Mouse (Mus musculus) thymus, adult 2 months (tissue): ENCODE results near the gene Akt1s1. TPM values are rescaled to one million over a fixed set of nuclear protein-coding genes. Genes with fewer than 3 reads are reported as not detected.

ENCODE experiments used
- DNase-seq: peaks from one replicate; pipeline ENCODE4 v3.0.0; 2021
- H3K27ac ChIP-seq: fragments of 200-500 bp; 2 replicates; pipeline ENCODE4 v1.5.1; 2012; ENCODE audit warnings: low read length, control low read depth; ENCODE audit not compliant: control insufficient read depth, insufficient read depth
- H3K27me3 ChIP-seq: fragments of 200-500 bp; 2 replicates; pipeline ENCODE4 v1.6.1; 2012; ENCODE audit warnings: mild to moderate bottlenecking, low read length, moderate library complexity, mixed read lengths; ENCODE audit not compliant: control insufficient read depth, insufficient read depth
- H3K36me3 ChIP-seq: fragments of 200-500 bp; 2 replicates; pipeline ENCODE4 v1.6.1; 2012; ENCODE audit warnings: mild to moderate bottlenecking, low read length, moderate library complexity; ENCODE audit not compliant: control insufficient read depth, insufficient read depth
- H3K4me1 ChIP-seq: fragments of 200-500 bp; replicated peaks from 2 replicates; pipeline ENCODE4 v1.6.1; 2012; ENCODE audit warnings: low read length; ENCODE audit not compliant: control insufficient read depth, insufficient read depth
- H3K4me3 ChIP-seq: fragments of 200-500 bp; 2 replicates; pipeline ENCODE4 v1.5.1; 2012; ENCODE audit warnings: mild to moderate bottlenecking, low read length, control low read depth, moderate library complexity; ENCODE audit not compliant: control insufficient read depth, insufficient read depth
- CTCF ChIP-seq: fragments of 200-500 bp; IDR thresholded peaks from 2 replicates; pipeline ENCODE4 v1.5.1; 2012; ENCODE audit warnings: mild to moderate bottlenecking, control low read depth, low read length, moderate library complexity, borderline replicate concordance; ENCODE audit not compliant: control insufficient read depth, poor library complexity, insufficient read depth; ENCODE audit errors: extremely low read depth
- POLR2A ChIP-seq: fragments of 200-500 bp; IDR thresholded peaks from 2 replicates; pipeline ENCODE4 v1.6.1; 2012; ENCODE audit warnings: mild to moderate bottlenecking, low read length, control low read depth, moderate library complexity; ENCODE audit not compliant: control insufficient read depth, poor library complexity, insufficient read depth; ENCODE audit errors: extremely low read depth
- WGBS: fragments of 180-500 bp; shearing (Covaris S2); methylation state at CpG from one replicate; pipeline ENCODE4 v1.1.7; 2018; 5-methylcytosine and 5-hydroxymethylcytosine counted together
- polyA plus RNA-seq: library from polyadenylated mRNA; depleted of rRNA; stranded (reverse); fragments of >200 nt; gene quantifications from 2 replicates; pipeline ENCODE4 v1.2.3, GENCODE M21; 2012

Akt1s1 gene
- polyA plus RNA-seq, 1 experiment, result 91.4 TPM

- no peak for DNase-seq
These were observed 34.8 kb upstream of the Akt1s1 start for GRCm38 (mm10) chr7:44813985-44814384.

GRCm38 (mm10) chr7:44814423-44814822, 34.4 kb upstream of the Akt1s1 start:
- peaks cover 20% of the 10 kb centered on the region for H3K4me1 ChIP-seq
- no peaks in the 10 kb centered on the region for H3K36me3 ChIP-seq
- WGBS, result 91% methylated on average over 4 of the region's 4 CpGs
- TF ChIP-seq POLR2A (no peak), CTCF (no peak)
- H3K27ac ChIP-seq, result no peak overlapping the region
- DNase-seq, result peak; percentile 1
- H3K4me3 ChIP-seq, result no peak overlapping the region
- no peaks in the 10 kb centered on the region for H3K27me3 ChIP-seq

More at GRCm38 (mm10) chr7:44813985-44814384, 34.8 kb upstream of the Akt1s1 start:
- peaks cover 18% of the 10 kb centered on the region for H3K4me1 ChIP-seq
- no peak overlapping the region for H3K27ac ChIP-seq
- H3K27me3 ChIP-seq, result no peaks in the 10 kb centered on the region
- 95% methylated on average over 3 of the region's 3 CpGs for WGBS
- TF ChIP-seq CTCF (no peak), POLR2A (no peak)
- H3K36me3 ChIP-seq, result no peaks in the 10 kb centered on the region
- no peak overlapping the region for H3K4me3 ChIP-seq

- no peak for TF ChIP-seq CTCF
- TF ChIP-seq POLR2A, result no peak
- Histone ChIP-seq H3K27me3 (no peaks in the 10 kb centered on the region), H3K27ac (no peak overlapping the region), H3K4me1 (peaks cover 24% of the 10 kb centered on the region), H3K36me3 (no peaks in the 10 kb centered on the region), H3K4me3 (no peak overlapping the region)
- 75% methylated on average over 14 of the region's 14 CpGs for WGBS
- DNase-seq, result peak; percentile 29
These were observed 33.7 kb upstream of the Akt1s1 start for GRCm38 (mm10) chr7:44814952-44815553.

GRCm38 (mm10) chr7:44815721-44816469, 32.9 kb upstream of the Akt1s1 start, which contains the start of the genes Nup62 and Il4i1:
TSS of gene Nup62 (plus strand) at chr7:44816088.
TSS of gene Il4i1 (plus strand) at chr7:44816387.
- Histone ChIP-seq H3K27ac (peak within 1 kb of the TSS; percentile 76), H3K4me1 (peaks cover 24% of the 10 kb centered on the region), H3K4me3 (peak within 1 kb of the TSS; percentile 89), H3K27me3 (no peaks in the 10 kb centered on the region), H3K36me3 (no peaks in the 10 kb centered on the region)
- under 1% methylated on average over 62 of the region's 62 CpGs for WGBS
- peak; percentile 99 for DNase-seq
- TF ChIP-seq POLR2A (peak; percentile 61; the same call in 1 of the 2 replicates), CTCF (no peak; the same call in 1 of the 2 replicates)

GRCm38 (mm10) chr7:44816470-44817021, 32.2 kb upstream of the Akt1s1 start, which contains the start of gene Atf5:
TSS of gene Atf5 (minus strand) at chr7:44816658.
- peak within 1 kb of the TSS; percentile 89 for H3K4me3 ChIP-seq
- peaks cover 24% of the 10 kb centered on the region for H3K4me1 ChIP-seq
- TF ChIP-seq POLR2A (peak; percentile 5; the same call in 1 of the 2 replicates), CTCF (no peak)
- no peak for DNase-seq
- under 1% methylated on average over 52 of the region's 57 CpGs for WGBS
- H3K27me3 ChIP-seq, result no peaks in the 10 kb centered on the region
- H3K36me3 ChIP-seq, result no peaks in the 10 kb centered on the region
- peak within 1 kb of the TSS; percentile 76 for H3K27ac ChIP-seq

- H3K4me3 ChIP-seq, result no peak overlapping the region
- DNase-seq, result no peak
- H3K27me3 ChIP-seq, result no peaks in the 10 kb centered on the region
- H3K27ac ChIP-seq, result no peak overlapping the region
- 15% methylated on average over 3 of the region's 3 CpGs for WGBS
- no peak for TF ChIP-seq CTCF
- no peak for TF ChIP-seq POLR2A
- peaks cover 24% of the 10 kb centered on the region for H3K4me1 ChIP-seq
- H3K36me3 ChIP-seq, result no peaks in the 10 kb centered on the region
These were observed 31.4 kb upstream of the Akt1s1 start for GRCm38 (mm10) chr7:44817441-44817840.
